ENCODE assay signal across 14 mouse cellular contexts in genomic region chr17:30648770-30649169, GRCm38 (mm10). TPM values are rescaled to one million over a fixed set of nuclear protein-coding genes. Genes with fewer than 3 reads are reported as not detected.
DNase-seq lines count a peak whose midpoint lies in the region; ATAC-seq and TF ChIP-seq lines count a peak whose summit lies in the region.
"Had no signal": no experiment of that assay in that cellular context is flagged by ENCODE, and none has a peak within 500 bp of the region (broad histone marks: within the 10 kb centered on the region; RNA-seq: fewer than 3 reads in every experiment).

No protein-coding gene starts in this region.

- no peaks in the 10 kb centered on the region for H3K36me3 ChIP-seq in liver, adult 2 months (ENCODE audit: control insufficient read depth, insufficient read depth, low read length)
- peaks cover 61% of the 10 kb centered on the region for H3K36me3 ChIP-seq in liver, embryonic 12.5 days
- H3K36me3 ChIP-seq in CH12.LX (replicated peaks in 1 of 2; ENCODE audit: control insufficient read depth in 1 of 2, insufficient read depth in 1 of 2, low read length in 1 of 2) (no peaks in the 10 kb centered on the region), MEL (ENCODE audit: control insufficient read depth in 1 of 2, insufficient read depth in 2 of 2, low read length in 2 of 2) (peaks cover 0 to 6% of the 10 kb centered on the region in 2 experiments; a peak in 2 of 4 replicates)

- H3K4me2 ChIP-seq in liver, embryonic 12.5 days: no peak overlapping the region
- no peak overlapping the region for H3K4me2 ChIP-seq in CH12.LX (ENCODE audit: insufficient read depth, low read depth, poor library complexity, severe bottlenecking)
- H3K4me2 ChIP-seq: heart, embryonic 12.5 days; hindbrain, embryonic 14.5 days had no signal

- TF ChIP-seq RAD21 in CH12.LX (IDR thresholded peaks at IDR 0.05; ENCODE audit: low read depth, low read length) (no peak; the same call in 1 of the 2 replicates), MEL (IDR thresholded peaks at IDR 0.05; ENCODE audit: low read depth, low read length) (peak; percentile 42)

- peaks cover 16% of the 10 kb centered on the region for H3K9me3 ChIP-seq in liver, embryonic 12.5 days (replicated peaks)
- H3K9me3 ChIP-seq in CH12.LX (replicated peaks; ENCODE audit: low read length) (peaks cover 12% of the 10 kb centered on the region), MEL (replicated peaks; ENCODE audit: insufficient read depth, low read length) (no peaks in the 10 kb centered on the region)

- WGBS in liver, adult 2 months: 96% methylated on average over 3 of the region's 3 CpGs
- 84% methylated on average over 3 of the region's 3 CpGs for WGBS in liver, embryonic 12.5 days (ENCODE audit: insufficient replicate concordance)

- peak; percentile 30; the same call in 1 of the 2 replicates for TF ChIP-seq CTCF in liver, adult 2 months (IDR thresholded peaks at IDR 0.05; ENCODE audit: low read depth, low read length)
- TF ChIP-seq CTCF in CH12.LX (conservative IDR thresholded peaks at IDR 0.05 in 1 of 2, IDR thresholded peaks at IDR 0.05 in 1 of 2; ENCODE audit: low read depth in 2 of 2, low read length in 2 of 2): peak; percentile 34 to 39
- TF ChIP-seq CTCF in MEL (IDR thresholded peaks at IDR 0.05 in 2 of 3, conservative IDR thresholded peaks at IDR 0.05 in 1 of 3; ENCODE audit: control insufficient read depth in 1 of 3, insufficient read depth in 1 of 3, low read depth in 2 of 3, low read length in 3 of 3, poor library complexity in 1 of 3, severe bottlenecking in 1 of 3): peak; percentile 63 to 85 (median 68)

- no peak overlapping the region for H3K9ac ChIP-seq in liver, adult 2 months (ENCODE audit: low read depth, low read length)
- no peak overlapping the region for H3K9ac ChIP-seq in liver, embryonic 12.5 days
- H3K9ac ChIP-seq in CH12.LX (ENCODE audit: insufficient read depth, low read depth) (no peak overlapping the region), MEL (ENCODE audit: control insufficient read depth, low read depth, low read length, poor library complexity, severe bottlenecking) (no peak overlapping the region)
- H3K9ac ChIP-seq: heart, embryonic 12.5 days; hindbrain, embryonic 14.5 days had no signal

- H3K79me2 ChIP-seq in liver, adult 2 months (ENCODE audit: control insufficient read depth, insufficient read depth, low read length): no peaks in the 10 kb centered on the region
- no peaks in the 10 kb centered on the region for H3K79me2 ChIP-seq in CH12.LX (replicated peaks; ENCODE audit: control insufficient read depth, extremely low read depth, insufficient read depth, poor library complexity, severe bottlenecking)
- H3K79me2 ChIP-seq in MEL (ENCODE audit: control insufficient read depth, insufficient read depth, low read length, poor library complexity): no peaks in the 10 kb centered on the region

- in situ Hi-C loops in CH12.LX (cut with MboI; ENCODE audit: low pct_ligation_motif_present, low pct_unique_long_range_greater_than_20kb, low sequenced_read_pairs): no loop called here

- H3K27ac ChIP-seq in liver, adult 2 months (replicated peaks; ENCODE audit: insufficient read depth, low read depth, low read length): no peak overlapping the region
- no peak overlapping the region for H3K27ac ChIP-seq in liver, embryonic 12.5 days
- H3K27ac ChIP-seq in CH12.LX (ENCODE audit: insufficient read depth, low read depth): no peak overlapping the region
- no peak overlapping the region for H3K27ac ChIP-seq in MEL (ENCODE audit: control insufficient read depth, low read depth, low read length)
- H3K27ac ChIP-seq: hindbrain, embryonic 14.5 days had no signal

- no peak overlapping the region for H3K4me3 ChIP-seq in liver, adult 2 months (ENCODE audit: insufficient read depth, low read depth, low read length)
- no peak overlapping the region for H3K4me3 ChIP-seq in liver, embryonic 12.5 days
- no peak overlapping the region for H3K4me3 ChIP-seq in CH12.LX (replicated peaks in 1 of 3; ENCODE audit: low read depth in 2 of 3, low read length in 2 of 3, poor library complexity in 1 of 3)
- H3K4me3 ChIP-seq in MEL (ENCODE audit: control insufficient read depth in 1 of 2, insufficient read depth in 1 of 2, low read depth in 2 of 2, low read length in 2 of 2): no peak overlapping the region
- H3K4me3 ChIP-seq: heart, embryonic 12.5 days had no signal

- ATAC-seq in liver, embryonic 12.5 days: no peak
- ATAC-seq: activated CD4-positive, CD25-positive, alpha-beta regulatory T cell, adult 4 months; midbrain, embryonic 16.5 days had no signal

- TF ChIP-seq EP300 in CH12.LX (IDR thresholded peaks at IDR 0.05; ENCODE audit: low read length) (no peak), MEL (IDR thresholded peaks at IDR 0.05; ENCODE audit: low read depth in 1 of 2, low read length in 2 of 2) (no peak)

- dilution Hi-C loops in CH12.LX (cut with MboI; ENCODE audit: extremely low pct_ligation_motif_present, extremely low pct_unique_long_range_greater_than_20kb, low sequenced_read_pairs): no loop called here

- TF ChIP-seq POLR2A in liver, adult 2 months (IDR thresholded peaks at IDR 0.05; ENCODE audit: extremely low read depth, insufficient read depth, low read length): no peak
- no peak for TF ChIP-seq POLR2A in CH12.LX (IDR thresholded peaks at IDR 0.05; ENCODE audit: low read depth, low read length)
- no peak for TF ChIP-seq POLR2A in MEL (IDR thresholded peaks at IDR 0.05; ENCODE audit: control insufficient read depth in 1 of 2, insufficient read depth in 1 of 2, low read depth in 1 of 2, low read length in 2 of 2, poor library complexity in 1 of 2)

- no peak for DNase-seq in liver, adult 2 months (ENCODE audit: extremely low read depth, low read depth, low spot score)
- DNase-seq in CH12.LX (ENCODE audit: extremely low read depth): peak; percentile 10
- DNase-seq in MEL (ENCODE audit: low read depth, low spot score): peak; percentile 44
- DNase-seq in naive thymus-derived CD4-positive, alpha-beta T cell, adult 2 months (ENCODE audit: low read depth): peak; percentile 47
- no peak for DNase-seq in spleen, postnatal 14 days (ENCODE audit: low spot score in 2 of 2)
- no peak for DNase-seq in cerebellum, postnatal 36 days
- DNase-seq: cerebellum, postnatal 14 days; kidney, postnatal 36 days; right cerebral cortex, postnatal 4 days had no signal

- H3K27me3 ChIP-seq in liver, adult 2 months (ENCODE audit: control insufficient read depth, insufficient read depth, low read length): no peaks in the 10 kb centered on the region
- H3K27me3 ChIP-seq in liver, embryonic 12.5 days (replicated peaks): no peaks in the 10 kb centered on the region
- H3K27me3 ChIP-seq in CH12.LX (replicated peaks) (no peaks in the 10 kb centered on the region), MEL (ENCODE audit: control insufficient read depth in 1 of 2, insufficient read depth in 2 of 2, low read length in 2 of 2) (no peaks in the 10 kb centered on the region)
- H3K27me3 ChIP-seq: heart, embryonic 12.5 days had no signal

- no peaks in the 10 kb centered on the region for H3K4me1 ChIP-seq in liver, adult 2 months (ENCODE audit: control insufficient read depth, insufficient read depth, low read length)
- H3K4me1 ChIP-seq in liver, embryonic 12.5 days: no peaks in the 10 kb centered on the region
- peaks cover 0 to 4% of the 10 kb centered on the region in 2 experiments; a peak in 1 of 4 replicates for H3K4me1 ChIP-seq in CH12.LX (ENCODE audit: control insufficient read depth in 1 of 2, insufficient read depth in 2 of 2)
- H3K4me1 ChIP-seq in MEL (ENCODE audit: control insufficient read depth in 1 of 2, insufficient read depth in 2 of 2, low read length in 2 of 2): no peaks in the 10 kb centered on the region
- H3K4me1 ChIP-seq: heart, embryonic 12.5 days had no signal

TF ChIP-seq in CH12.LX, 34 proteins besides CTCF, POLR2A, EP300 and RAD21 (continues in another document):
- no peak for TF ChIP-seq ZMIZ1 (IDR thresholded peaks at IDR 0.05; ENCODE audit: low read depth, low read length)
- no peak for TF ChIP-seq CHD1 (IDR thresholded peaks at IDR 0.05; ENCODE audit: low read depth, low read length)
- TF ChIP-seq SMC3 (IDR thresholded peaks at IDR 0.05; ENCODE audit: low read depth, low read length): no peak
- TF ChIP-seq MAZ (IDR thresholded peaks at IDR 0.05; ENCODE audit: low read depth, low read length): no peak
- no peak for TF ChIP-seq POLR2AphosphoS2 (IDR thresholded peaks at IDR 0.05; ENCODE audit: low read depth, low read length)
- no peak for TF ChIP-seq TBP (conservative IDR thresholded peaks at IDR 0.05; ENCODE audit: low read depth, low read length)
- TF ChIP-seq USF2 (conservative IDR thresholded peaks at IDR 0.05; ENCODE audit: low read depth, low read length): no peak

TF ChIP-seq in MEL, 35 proteins besides CTCF, POLR2A, EP300 and RAD21:
- TF ChIP-seq ZC3H11A (IDR thresholded peaks at IDR 0.05; ENCODE audit: low read depth, low read length) (0 out of 2 replicates have a peak, but pooled peaks have one; percentile 18), HCFC1 (IDR thresholded peaks at IDR 0.05; ENCODE audit: low read depth, low read length) (no peak), SMC3 (IDR thresholded peaks at IDR 0.05; ENCODE audit: low read depth, low read length) (peak; percentile 50)

RNA-seq across cellular contexts. Expression of gene Glo1, which starts 22.1 kb away (rescaled TPM):
- 384 and 388 TPM in 2 replicates for total RNA-seq in liver, adult 2 months (2014; rRNA removed)
- 229 and 239 TPM in 2 replicates for polyA plus RNA-seq in liver, adult 2 months (2012; rRNA removed)
- 292 and 300 TPM in 2 replicates for polyA plus RNA-seq in liver, embryonic 12.5 days (2016; fragmentation: Nextera tagmentation; extraction: Ambion mirVana)
- total RNA-seq in CH12.LX (2012; rRNA removed) (143 and 155 TPM in 2 replicates), CH12.LX (2014; rRNA removed) (283 and 307 TPM in 2 replicates), MEL (2012; rRNA removed) (258 and 260 TPM in 2 replicates)
- polyA plus RNA-seq in CH12.LX (2012; ENCODE audit: insufficient read length, low read depth) (170 and 194 TPM in 2 replicates), MEL (2012; ENCODE audit: insufficient read depth in 1 of 2, insufficient read length in 2 of 2, low read depth in 1 of 2, low replicate concordance in 2 of 2, missing spikeins in 1 of 2) (100 to 1,000 TPM in 1 of 2 experiments, 10 to 100 TPM in 1; 58.5 to 288 TPM)

RNA-seq across cellular contexts. Expression of gene Dnah8, which starts 24.6 kb away (rescaled TPM):
- 0.13 and 0.18 TPM in 2 replicates for total RNA-seq in liver, adult 2 months (2014; rRNA removed)
- 0.15 and 0.20 TPM in 2 replicates for polyA plus RNA-seq in liver, adult 2 months (2012; rRNA removed)
- 2.4 and 3.1 TPM in 2 replicates for polyA plus RNA-seq in liver, embryonic 12.5 days (2016; fragmentation: Nextera tagmentation; extraction: Ambion mirVana)
- total RNA-seq in CH12.LX (2012; rRNA removed) (not detected in 2 replicates), CH12.LX (2014; rRNA removed) (0.09 and 0.43 TPM in 2 replicates), MEL (2012; rRNA removed) (12.3 and 15.4 TPM in 2 replicates)
- polyA plus RNA-seq in CH12.LX (2012; ENCODE audit: insufficient read length, low read depth) (0.55 and 0.99 TPM in 2 replicates), MEL (2012; ENCODE audit: insufficient read depth in 1 of 2, insufficient read length in 2 of 2, low read depth in 1 of 2, low replicate concordance in 2 of 2, missing spikeins in 1 of 2) (100 to 1,000 TPM in 1 of 2 experiments, 10 to 100 TPM in 1; 19.5 to 143 TPM)

Comparison
In these comparisons a context has a peak if more than half of its experiments do, and no peak if none do; other contexts are left out.
1. DNase-seq: peak in CH12.LX (single experiment), MEL (single experiment) and naive thymus-derived CD4-positive, alpha-beta T cell, adult 2 months (single experiment); none in liver, adult 2 months (single experiment), spleen, postnatal 14 days (0 of 2) and cerebellum, postnatal 36 days (0 of 2).
2. Peak in every context shown above with its lines, with median percentiles within 50 percentile points of each other: CTCF ChIP-seq.